Mouse (Mus musculus) adrenal gland, postnatal 14 days (tissue): ENCODE data around the gene Gm45213. TPM values are rescaled to one million over a fixed set of nuclear protein-coding genes. Genes with fewer than 3 reads are reported as not detected.
"Not testable (repeated sequence)": the region's sequence is repeated elsewhere in the genome, so short reads cannot be mapped to it uniquely, and the experiment has no call there.

ENCODE experiments used
- DNase-seq: peaks from one replicate; pipeline ENCODE4 v3.0.0; 2021; ENCODE audit warnings: mixed read lengths
- total RNA-seq: library from RNA; stranded (reverse); gene quantifications from 2 replicates; pipeline ENCODE4 v1.2.3, GENCODE M21; 2021

The Gm45213 gene
- total RNA-seq, 1 experiment from 2014 or later: not detected

DNA sequence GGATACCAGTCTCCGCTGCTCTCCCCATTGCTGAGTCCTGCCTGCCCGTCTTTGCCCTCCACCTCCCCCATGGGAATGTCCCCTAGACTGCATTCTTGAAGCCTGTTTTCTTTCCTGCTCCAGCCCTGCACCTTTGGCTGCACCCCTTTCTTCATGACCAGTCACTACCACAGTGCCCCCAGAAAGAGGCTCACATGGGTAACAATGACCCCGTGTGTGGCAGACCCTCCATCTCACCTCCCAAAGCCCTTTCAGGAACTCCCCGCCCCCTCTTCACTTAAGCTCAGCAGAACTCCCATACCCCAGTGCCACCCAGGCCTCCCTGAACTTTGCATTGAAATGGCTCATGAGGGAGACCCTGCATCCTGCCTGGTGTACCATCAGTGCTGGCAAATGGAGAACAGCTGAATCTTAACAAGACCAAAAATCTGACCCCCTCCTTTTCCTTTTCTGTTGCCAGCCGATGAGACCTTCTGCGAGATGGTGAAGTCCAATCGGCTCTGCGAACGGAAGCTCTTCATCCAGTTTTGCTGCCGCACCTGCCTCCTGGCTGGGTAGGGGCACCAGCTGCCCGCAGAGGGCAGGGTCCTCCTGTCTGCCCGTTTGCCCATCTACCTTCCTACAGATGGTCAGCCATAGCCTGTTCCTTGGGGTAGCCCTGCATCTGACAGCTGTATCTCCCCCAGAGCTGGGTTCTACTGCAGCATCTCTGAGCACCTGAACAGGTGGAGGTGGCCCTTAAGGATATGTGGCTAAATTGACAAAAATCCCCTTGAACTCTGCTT is 5.2 kb downstream of the Gm45213 start:
- DNase-seq: no peak

GRCm38 (mm10) chr7:66053946-66054483 is 10.6 kb downstream of the Gm45213 start:
- no peak for DNase-seq

GRCm38 (mm10) chr7:66055356-66055755 is 12.0 kb downstream of the Gm45213 start:
- DNase-seq: not testable (repeated sequence)

- DNase-seq: no peak
Observed at GRCm38 (mm10) chr7:66058703-66059102, 15.3 kb downstream of the Gm45213 start, which contains the start of gene Snrpa1. Gene Snrpa1 (plus strand): TSS chr7:66059003.

DNA sequence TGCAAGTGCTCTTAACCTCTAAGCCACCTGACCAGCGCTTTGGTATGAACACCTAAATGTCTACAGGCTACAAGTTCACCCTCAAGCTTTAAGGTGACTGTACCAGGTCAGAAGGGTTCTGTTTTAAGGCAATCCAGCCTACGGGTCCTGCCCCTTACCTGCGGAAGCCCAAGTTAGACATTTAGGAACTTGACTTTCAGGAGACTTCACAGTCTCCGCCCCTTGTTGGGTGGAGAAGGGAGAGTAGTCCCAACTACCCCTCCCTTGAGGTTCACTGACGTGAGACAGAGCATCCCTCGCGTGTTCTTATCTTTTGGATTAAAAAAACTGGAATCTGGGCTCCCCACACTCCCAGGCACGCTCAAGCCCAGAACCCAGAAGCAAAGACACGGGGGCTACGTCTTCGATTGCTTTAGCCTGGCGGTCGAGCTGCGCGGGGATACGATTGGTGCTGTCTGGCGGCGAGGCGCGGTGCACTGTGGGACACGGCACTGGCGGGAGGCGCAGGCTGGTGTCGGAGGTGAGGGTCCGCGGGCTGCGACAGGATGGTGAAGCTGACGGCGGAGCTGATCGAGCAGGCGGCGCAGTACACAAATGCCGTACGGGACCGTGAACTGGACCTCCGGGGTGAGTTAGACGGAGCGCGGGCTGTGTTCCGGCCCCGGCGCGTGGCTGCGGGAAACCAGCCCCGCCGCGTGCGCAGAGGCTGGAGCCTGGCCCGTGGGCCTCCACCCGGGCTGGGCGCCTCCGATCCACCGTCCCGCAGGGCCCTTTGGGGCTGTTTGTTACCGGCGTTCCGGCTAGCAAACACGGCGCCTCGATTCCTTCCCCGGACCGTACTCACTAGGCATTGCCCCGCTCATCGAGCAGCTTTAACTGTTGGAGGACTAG is 16.9 kb downstream of the Gm45213 start:
- peak; percentile 94 for DNase-seq

- no peak for DNase-seq
Observed at GRCm38 (mm10) chr7:66061057-66061456, 17.7 kb downstream of the Gm45213 start.

DNA sequence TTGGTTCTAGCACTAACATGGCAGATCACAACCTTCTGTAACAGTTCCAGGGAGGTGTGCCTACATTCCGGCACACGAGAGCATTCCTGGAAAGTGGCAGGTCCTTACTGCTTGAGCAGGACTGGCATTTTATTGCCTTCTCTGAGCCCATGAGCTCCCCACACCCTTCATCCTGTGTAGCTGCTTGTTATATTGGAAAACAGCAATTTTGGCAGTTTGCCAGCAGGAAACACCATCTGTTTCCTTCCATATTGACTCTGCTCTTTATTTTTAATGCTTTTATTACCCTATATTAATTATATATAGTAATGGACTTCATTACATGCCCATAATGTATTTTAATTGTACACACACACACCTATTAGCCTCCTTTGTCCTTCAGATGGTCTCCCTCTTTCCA is 33.0 kb downstream of the Gm45213 start:
- DNase-seq: no peak

DNA sequence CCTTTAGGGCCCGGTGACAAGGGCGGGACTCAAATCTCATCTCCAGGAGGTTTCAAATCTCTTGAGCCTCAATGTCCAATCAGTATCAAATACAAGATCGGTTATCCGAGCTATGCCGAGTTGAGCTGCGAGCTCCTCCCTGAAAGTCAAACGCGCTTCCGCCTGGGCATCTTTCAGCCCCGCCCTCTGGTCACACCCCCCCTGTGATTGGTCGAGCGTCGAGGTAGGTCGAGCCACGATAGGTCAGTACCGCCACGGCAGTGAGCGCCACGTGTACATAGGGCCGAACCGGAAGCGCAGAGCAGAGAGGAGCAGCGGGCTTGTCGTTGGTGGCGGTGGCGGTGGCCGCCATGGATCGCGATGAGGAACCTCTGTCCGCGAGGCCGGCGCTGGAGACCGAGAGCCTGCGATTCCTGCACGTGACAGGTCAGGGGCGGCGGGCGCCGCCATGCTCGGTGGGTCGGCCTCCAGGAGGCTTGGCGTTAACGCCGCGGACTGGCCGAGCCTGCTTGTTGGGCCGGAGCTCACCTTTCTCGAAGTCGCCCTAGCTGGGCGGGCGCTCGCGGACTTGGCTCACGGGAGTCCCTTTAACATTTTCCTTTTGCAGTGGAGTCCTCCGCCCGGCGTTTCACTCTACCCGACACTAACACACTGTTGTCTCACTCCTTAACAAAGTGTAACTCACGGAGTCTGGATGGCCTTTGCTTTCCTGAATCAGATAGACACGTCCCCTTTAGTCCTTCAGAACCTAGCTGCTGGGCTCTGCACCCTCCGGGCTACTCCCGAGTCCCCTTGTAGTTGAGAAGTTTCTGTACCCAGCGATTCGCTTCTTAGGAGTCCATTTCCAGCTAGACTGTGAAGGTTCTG is 36.2 kb downstream of the Gm45213 start, which contains the start of gene Selenos:
Selenos (plus strand) TSS at position 286 of the 867 bp plus-strand sequence.
- DNase-seq: peak; percentile 98

- no peak for DNase-seq
Observed at GRCm38 (mm10) chr7:66080231-66080613, 36.8 kb downstream of the Gm45213 start.

DNA sequence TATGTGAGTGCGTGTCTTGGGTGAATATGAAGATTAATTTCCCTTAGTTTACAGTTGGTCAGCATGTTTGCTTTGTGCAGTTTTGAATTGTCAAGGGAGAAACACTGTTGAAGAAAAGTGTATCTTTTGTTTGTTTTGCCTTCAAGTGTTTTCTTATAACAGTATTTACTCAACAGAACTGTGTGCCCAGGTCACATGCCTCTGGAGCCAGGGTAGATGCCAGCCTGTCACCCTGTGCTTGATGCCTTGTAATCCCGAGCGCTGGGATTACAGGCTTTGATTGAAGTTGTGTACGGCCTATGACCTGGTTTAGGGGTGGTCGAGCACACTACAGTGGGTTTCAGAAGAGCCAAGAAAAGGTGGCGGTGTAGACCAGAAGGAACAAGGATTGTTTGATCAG is 40.4 kb downstream of the Gm45213 start:
- no peak for DNase-seq

GRCm38 (mm10) chr7:66084546-66084945 is 41.1 kb downstream of the Gm45213 start:
- DNase-seq: no peak

DNA sequence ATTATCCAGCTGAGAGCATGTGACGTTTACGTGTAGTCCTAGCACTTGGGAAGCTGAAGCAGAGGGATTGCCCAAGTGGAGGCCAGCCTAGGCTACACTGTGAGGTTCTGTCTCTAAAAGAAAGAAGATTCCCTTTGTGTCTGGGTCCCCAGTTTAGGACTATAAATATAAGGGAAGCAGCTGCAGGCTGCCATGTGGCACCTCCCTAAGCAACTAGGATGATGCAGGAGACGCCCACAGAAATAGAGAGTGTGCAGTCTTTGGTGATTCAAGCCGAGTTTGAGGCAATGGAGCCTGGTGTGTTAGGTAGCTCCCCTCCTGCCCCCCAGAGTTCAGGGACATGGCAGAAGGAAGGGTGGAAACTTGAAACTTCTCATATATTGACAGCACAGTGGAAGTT is 44.2 kb downstream of the Gm45213 start:
- no peak for DNase-seq

DNA sequence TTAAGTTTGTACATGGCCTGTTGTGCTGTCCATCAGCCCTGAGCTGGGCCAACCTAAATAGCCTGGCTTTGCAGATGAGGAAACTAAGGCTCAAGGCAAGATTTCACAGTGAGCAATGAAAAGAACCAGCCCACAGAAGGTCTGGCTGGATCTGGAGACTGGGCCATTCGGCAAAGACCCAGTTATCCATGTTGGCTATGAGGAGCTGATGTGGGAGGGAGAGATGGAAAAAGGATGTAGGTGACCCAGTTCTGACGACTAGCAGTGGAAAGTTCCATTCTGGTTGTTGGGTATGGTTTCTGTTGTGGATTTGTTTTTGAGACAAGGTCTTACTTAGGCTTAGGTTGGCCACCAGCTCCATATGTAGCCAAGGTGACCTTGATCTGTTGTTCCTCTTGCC is 44.7 kb downstream of the Gm45213 start:
- DNase-seq: no peak

DNA sequence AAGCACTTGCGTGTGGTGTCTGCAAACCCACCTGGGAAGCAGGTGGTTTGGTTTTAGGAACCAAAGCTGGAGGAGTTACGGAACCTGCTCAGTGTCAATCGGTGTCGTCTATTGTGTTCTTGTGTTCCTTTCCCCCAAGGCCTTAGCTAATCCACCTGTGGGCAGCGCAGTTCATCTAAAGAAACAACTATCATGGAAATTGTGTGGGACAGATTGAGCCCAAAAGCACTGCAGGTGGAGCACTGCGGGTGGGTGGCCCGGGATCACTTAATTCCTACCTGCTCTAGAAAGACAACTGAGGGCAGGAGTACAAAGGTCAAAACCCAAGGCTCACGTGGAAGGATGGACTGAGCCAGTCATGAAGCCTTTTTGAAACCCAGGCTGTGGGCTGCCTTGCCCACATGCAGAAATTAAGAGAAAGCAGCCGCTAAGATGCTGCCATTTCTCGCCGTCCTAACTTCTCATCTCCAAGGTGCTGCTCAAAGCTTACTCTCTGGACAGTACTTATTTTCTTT is 47.3 kb downstream of the Gm45213 start:
- DNase-seq: no peak

DNA sequence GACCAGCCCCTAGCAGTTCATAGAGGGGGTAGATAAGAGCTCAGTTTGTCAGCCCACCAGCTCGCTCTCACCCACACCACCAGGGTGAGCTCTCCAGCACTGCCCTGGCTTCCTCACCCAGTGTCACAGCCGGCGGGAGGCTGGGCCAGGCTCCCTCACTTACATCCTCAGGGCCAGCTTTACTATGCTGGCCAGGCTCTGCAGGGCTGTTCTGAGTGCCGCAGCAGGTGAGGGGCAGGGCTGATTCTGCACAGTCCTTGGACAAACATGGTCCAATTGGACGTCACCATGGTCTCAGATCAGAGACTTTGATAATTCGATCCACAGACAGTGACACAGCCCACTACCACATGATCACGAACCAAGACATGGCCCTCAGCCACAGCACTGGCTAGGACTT is 48.2 kb downstream of the Gm45213 start:
- no peak for DNase-seq

GRCm38 (mm10) chr7:66092656-66093055 is 49.3 kb downstream of the Gm45213 start:
- no peak for DNase-seq

GRCm38 (mm10) chr7:66094141-66094540 is 50.7 kb downstream of the Gm45213 start:
- peak; percentile 58 for DNase-seq

- DNase-seq: no peak
Observed at GRCm38 (mm10) chr7:66098803-66099202, 55.4 kb downstream of the Gm45213 start.

- peak; percentile 59 for DNase-seq
Observed at GRCm38 (mm10) chr7:66101866-66102265, 58.5 kb downstream of the Gm45213 start.

DNA sequence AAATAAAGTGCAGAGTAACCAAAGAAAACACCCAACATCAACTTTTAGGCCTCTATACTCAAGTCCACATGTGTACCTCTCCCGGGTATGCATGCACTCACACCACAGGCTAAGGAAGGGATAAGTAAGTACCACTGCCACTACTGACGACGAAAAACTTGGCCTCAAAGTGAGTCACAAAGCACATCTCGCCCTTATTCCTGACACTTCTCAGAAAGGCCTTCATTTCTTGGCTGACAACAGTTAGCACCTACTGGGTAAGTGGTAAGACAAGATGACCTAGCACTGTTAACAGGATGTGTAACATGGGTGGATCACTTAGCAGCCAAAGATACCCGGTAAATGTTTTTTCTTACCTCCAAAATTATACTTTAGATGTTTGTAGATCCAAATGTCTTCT is 61.1 kb downstream of the Gm45213 start:
- no peak for DNase-seq

DNA sequence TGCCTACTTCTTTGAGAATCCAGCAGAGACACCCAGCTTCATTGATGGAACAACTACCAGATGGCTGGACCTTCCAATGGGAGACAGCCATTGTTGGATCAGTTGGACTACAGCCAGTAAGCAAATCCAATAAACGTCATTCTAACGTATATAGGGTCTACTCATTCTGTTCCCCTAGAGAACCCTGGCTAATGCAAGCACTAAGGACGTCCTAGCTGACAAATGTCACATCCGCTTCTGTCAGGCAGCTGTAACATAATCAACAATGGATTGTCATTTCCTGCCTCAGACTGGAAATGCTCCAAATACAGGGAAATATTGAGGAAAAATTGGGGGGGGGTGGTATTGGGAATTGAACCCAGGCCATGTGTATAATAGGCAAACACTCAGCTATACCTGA is 62.4 kb downstream of the Gm45213 start:
- DNase-seq: no peak

DNA sequence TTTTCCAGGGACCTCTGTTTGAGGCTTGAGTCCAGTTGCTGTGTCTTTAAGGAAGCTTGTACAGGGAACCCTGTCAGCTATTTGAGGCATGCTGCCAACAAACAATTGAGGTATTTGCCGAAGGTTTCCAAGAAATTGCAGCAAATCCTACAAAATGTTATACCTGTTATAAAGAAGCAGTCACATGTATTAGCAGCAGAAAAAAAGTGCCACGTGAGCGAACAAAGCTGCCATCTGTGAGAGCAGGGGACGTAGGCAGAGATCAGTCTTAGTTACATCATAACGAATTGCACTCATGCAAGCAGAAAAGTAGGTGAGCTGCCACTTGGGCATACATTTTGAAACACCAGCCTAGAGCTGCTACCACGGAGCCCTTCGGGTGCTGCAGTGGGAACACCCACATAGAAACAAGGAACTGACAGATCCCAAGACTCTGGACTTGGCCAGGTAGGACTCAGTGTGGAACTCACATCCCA is 63.2 kb downstream of the Gm45213 start:
- DNase-seq: no peak
